Mouse (Mus musculus) neural tube, embryonic 10.5 days (tissue): ENCODE measurements around the gene Cdc20b.

Experiments
- DNase-seq: peaks from one replicate; pipeline ENCODE4 v3.0.0-alpha.2; 2017; ENCODE audit warnings: low spot score; ENCODE audit errors: extremely low spot score

Cdc20b gene

GRCm38 (mm10) chr13:113094618-113095017 is 59.7 kb downstream of the Cdc20b start:
- DNase-seq = no peak

GRCm38 (mm10) chr13:113097011-113097410 is 62.1 kb downstream of the Cdc20b start:
- no peak for DNase-seq

- peak; percentile 4 for DNase-seq
Measured at GRCm38 (mm10) chr13:113098406-113098805, 63.5 kb downstream of the Cdc20b start.

- DNase-seq = no peak
Measured at GRCm38 (mm10) chr13:113100879-113101278, 66.0 kb downstream of the Cdc20b start, which contains the start of gene Gzma. Gzma (minus strand) TSS chr13:113100981.

- peak; percentile 2 for DNase-seq
Measured at GRCm38 (mm10) chr13:113101804-113102203, 66.9 kb downstream of the Cdc20b start.

GRCm38 (mm10) chr13:113104759-113105158 is 69.8 kb downstream of the Cdc20b start:
- DNase-seq = no peak

GRCm38 (mm10) chr13:113118977-113119376 is 84.1 kb downstream of the Cdc20b start:
- no peak for DNase-seq

- no peak for DNase-seq
Measured at GRCm38 (mm10) chr13:113120324-113121237, 85.7 kb downstream of the Cdc20b start.

GRCm38 (mm10) chr13:113121326-113121725 is 86.4 kb downstream of the Cdc20b start:
- no peak for DNase-seq

- DNase-seq = no peak
Measured at GRCm38 (mm10) chr13:113129974-113130373, 95.1 kb downstream of the Cdc20b start.

- no peak for DNase-seq
Measured at GRCm38 (mm10) chr13:113139597-113139996, 104.7 kb downstream of the Cdc20b start.
